Mouse (Mus musculus): ENCODE measurements around the gene Arid1b. TPM values are rescaled to one million over a fixed set of nuclear protein-coding genes. Genes with fewer than 3 reads are reported as not detected.

Arid1b gene
- polyA plus RNA-seq, 1 experiment from 2014 or later = 22.3 TPM

DNA sequence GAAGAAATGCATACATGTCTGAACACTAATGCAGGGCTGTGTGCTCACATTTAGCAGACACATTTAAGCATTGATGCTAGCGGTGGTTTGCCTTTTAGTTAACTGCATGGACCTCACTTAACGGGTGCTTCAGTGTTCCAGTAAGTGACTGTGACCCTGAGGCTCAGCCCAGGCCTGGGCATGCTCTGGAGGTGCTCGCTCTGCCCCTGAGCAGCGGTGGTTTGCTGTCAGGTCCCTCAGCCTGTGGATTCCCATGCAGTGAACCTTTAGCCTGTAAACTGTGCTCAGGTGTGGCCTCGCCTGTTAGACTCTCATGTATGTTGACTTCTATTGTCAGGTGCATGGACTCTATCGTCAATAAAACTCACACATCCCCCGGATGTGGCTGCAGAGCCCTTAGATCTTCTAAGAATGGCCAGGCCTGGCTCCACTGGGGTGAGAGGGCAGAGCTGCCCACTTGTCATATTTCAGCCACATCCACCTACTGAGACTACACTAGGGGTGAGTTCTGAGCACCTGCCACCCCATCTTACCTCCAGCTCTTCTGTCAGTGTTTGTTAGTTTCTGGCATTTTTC, 169.2 kb downstream of the Arid1b start:
- no peak overlapping the region for H3K4me3 ChIP-seq
- ATAC-seq (ENCODE audit: low FRiP score) = no peak
- H3K36me3 ChIP-seq = no peaks in the 10 kb centered on the region; the same call in 1 of the 2 replicates
- H3K4me1 ChIP-seq = peaks cover 28% of the 10 kb centered on the region
- no peaks in the 10 kb centered on the region for H3K9me3 ChIP-seq (replicated peaks)
- H3K4me2 ChIP-seq (replicated peaks) = no peak overlapping the region
- H3K9ac ChIP-seq = no peak overlapping the region
- H3K27ac ChIP-seq = no peak overlapping the region
- no peaks in the 10 kb centered on the region for H3K27me3 ChIP-seq
- WGBS = 87% methylated on average over 7 of the region's 7 CpGs

GRCm38 (mm10) chr17:5164794-5165193, 170.7 kb downstream of the Arid1b start:
- no peak for ATAC-seq (ENCODE audit: low FRiP score)
- H3K27me3 ChIP-seq = no peaks in the 10 kb centered on the region
- H3K9me3 ChIP-seq (replicated peaks) = no peaks in the 10 kb centered on the region
- H3K36me3 ChIP-seq = no peaks in the 10 kb centered on the region; the same call in 1 of the 2 replicates
- H3K27ac ChIP-seq = no peak overlapping the region
- WGBS = 84% methylated on average over 4 of the region's 4 CpGs
- no peak overlapping the region for H3K9ac ChIP-seq
- no peak overlapping the region for H3K4me3 ChIP-seq
- H3K4me2 ChIP-seq (replicated peaks) = no peak overlapping the region
- peaks cover 39% of the 10 kb centered on the region for H3K4me1 ChIP-seq

GRCm38 (mm10) chr17:5165201-5165825, 171.2 kb downstream of the Arid1b start:
- no peak overlapping the region for H3K27ac ChIP-seq
- no peak overlapping the region for H3K4me2 ChIP-seq (replicated peaks)
- 74% methylated on average over 15 of the region's 15 CpGs for WGBS
- H3K36me3 ChIP-seq = no peaks in the 10 kb centered on the region; the same call in 1 of the 2 replicates
- H3K4me1 ChIP-seq = peaks cover 40% of the 10 kb centered on the region
- no peaks in the 10 kb centered on the region for H3K27me3 ChIP-seq
- no peak overlapping the region for H3K4me3 ChIP-seq
- ATAC-seq (ENCODE audit: low FRiP score) = 0 out of 2 replicates have a peak, but pooled peaks have one; percentile 36
- no peaks in the 10 kb centered on the region for H3K9me3 ChIP-seq (replicated peaks)
- H3K9ac ChIP-seq = no peak overlapping the region

DNA sequence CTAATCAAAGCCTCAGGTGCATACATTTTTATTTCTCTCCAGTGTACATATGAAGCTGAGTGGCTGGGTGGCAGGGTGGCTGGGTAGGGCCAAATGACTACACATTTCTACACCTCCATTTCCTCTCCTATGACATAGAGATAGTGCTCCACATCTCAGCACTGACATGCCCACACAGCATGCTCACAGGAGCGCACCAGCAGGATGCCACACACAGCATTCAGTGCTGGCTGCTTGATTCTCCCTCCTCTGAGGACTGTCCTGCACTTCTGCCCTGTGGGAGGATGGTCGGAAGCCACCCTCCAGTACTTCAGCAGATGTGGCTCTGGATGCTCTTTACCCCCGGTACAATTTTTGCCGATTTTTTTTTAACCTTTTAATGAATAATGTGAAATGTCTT, 172.0 kb downstream of the Arid1b start:
- ATAC-seq (ENCODE audit: low FRiP score) = no peak
- peaks cover 42% of the 10 kb centered on the region for H3K4me1 ChIP-seq
- H3K4me3 ChIP-seq = no peak overlapping the region
- no peak overlapping the region for H3K9ac ChIP-seq
- H3K4me2 ChIP-seq (replicated peaks) = no peak overlapping the region
- no peaks in the 10 kb centered on the region for H3K36me3 ChIP-seq
- H3K27ac ChIP-seq = no peak overlapping the region
- H3K9me3 ChIP-seq (replicated peaks) = no peaks in the 10 kb centered on the region
- 88% methylated on average over 4 of the region's 4 CpGs for WGBS
- no peaks in the 10 kb centered on the region for H3K27me3 ChIP-seq

GRCm38 (mm10) chr17:5168046-5168445, 173.9 kb downstream of the Arid1b start:
- H3K27me3 ChIP-seq = no peaks in the 10 kb centered on the region
- no peak overlapping the region for H3K27ac ChIP-seq
- H3K36me3 ChIP-seq = no peaks in the 10 kb centered on the region
- H3K4me3 ChIP-seq = no peak overlapping the region
- ATAC-seq (ENCODE audit: low FRiP score) = no peak
- no peak overlapping the region for H3K9ac ChIP-seq
- peaks cover 43% of the 10 kb centered on the region for H3K4me1 ChIP-seq
- no peak overlapping the region for H3K4me2 ChIP-seq (replicated peaks)
- no peaks in the 10 kb centered on the region for H3K9me3 ChIP-seq (replicated peaks)
- WGBS = 90% methylated on average over 7 of the region's 7 CpGs

GRCm38 (mm10) chr17:5168640-5169039, 174.5 kb downstream of the Arid1b start:
- Histone ChIP-seq H3K9ac (no peak overlapping the region), H3K27ac (no peak overlapping the region), H3K27me3 (no peaks in the 10 kb centered on the region), H3K4me3 (no peak overlapping the region), H3K4me2 (replicated peaks) (no peak overlapping the region), H3K36me3 (no peaks in the 10 kb centered on the region), H3K4me1 (peaks cover 40% of the 10 kb centered on the region), H3K9me3 (replicated peaks) (no peaks in the 10 kb centered on the region)
- WGBS = 86% methylated on average over 7 of the region's 7 CpGs
- no peak for ATAC-seq (ENCODE audit: low FRiP score)

DNA sequence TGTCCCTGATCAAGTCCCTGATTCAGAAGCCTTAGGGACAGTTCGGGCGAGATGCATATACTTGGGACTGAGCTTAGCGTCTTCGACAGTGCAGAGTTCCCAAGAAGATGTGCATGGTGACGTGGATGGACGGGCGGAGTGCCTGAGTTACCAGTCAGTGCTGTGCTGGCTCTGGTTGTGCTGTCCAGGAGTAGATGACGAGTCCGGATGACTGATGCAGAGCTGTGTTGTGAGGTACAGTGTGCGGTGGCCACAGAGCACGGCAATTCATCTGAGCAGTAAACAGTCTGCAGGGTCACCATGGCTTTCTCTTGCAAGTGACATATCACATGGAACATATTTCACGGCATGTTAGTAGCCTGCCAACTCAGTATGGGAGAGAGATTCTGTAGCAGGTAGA, 176.2 kb downstream of the Arid1b start:
- no peak overlapping the region for H3K9ac ChIP-seq
- no peaks in the 10 kb centered on the region for H3K27me3 ChIP-seq
- no peaks in the 10 kb centered on the region for H3K36me3 ChIP-seq
- ATAC-seq (ENCODE audit: low FRiP score) = no peak
- H3K4me1 ChIP-seq = peaks cover 31% of the 10 kb centered on the region
- no peak overlapping the region for H3K4me2 ChIP-seq (replicated peaks)
- no peak overlapping the region for H3K4me3 ChIP-seq
- no peaks in the 10 kb centered on the region for H3K9me3 ChIP-seq (replicated peaks)
- WGBS = 93% methylated on average over 12 of the region's 12 CpGs
- no peak overlapping the region for H3K27ac ChIP-seq

GRCm38 (mm10) chr17:5171467-5171866, 177.3 kb downstream of the Arid1b start:
- no peak for ATAC-seq (ENCODE audit: low FRiP score)
- Histone ChIP-seq H3K27me3 (no peaks in the 10 kb centered on the region), H3K9me3 (replicated peaks) (no peaks in the 10 kb centered on the region), H3K4me3 (no peak overlapping the region), H3K9ac (no peak overlapping the region), H3K27ac (no peak overlapping the region), H3K36me3 (no peaks in the 10 kb centered on the region), H3K4me2 (replicated peaks) (no peak overlapping the region), H3K4me1 (peaks cover 32% of the 10 kb centered on the region)
- WGBS = 95% methylated on average over 5 of the region's 5 CpGs

- Histone ChIP-seq H3K4me2 (replicated peaks) (no peak overlapping the region), H3K9ac (no peak overlapping the region), H3K27ac (no peak overlapping the region), H3K36me3 (no peaks in the 10 kb centered on the region), H3K27me3 (no peaks in the 10 kb centered on the region), H3K9me3 (replicated peaks) (no peaks in the 10 kb centered on the region), H3K4me3 (no peak overlapping the region), H3K4me1 (peaks cover 27% of the 10 kb centered on the region)
- 86% methylated on average over 6 of the region's 6 CpGs for whole genome bisulfite sequencing
- 0 out of 2 replicates have a peak, but pooled peaks have one; percentile 2 for ATAC-seq (ENCODE audit: low FRiP score)
Observed at GRCm38 (mm10) chr17:5174426-5175020, 180.4 kb downstream of the Arid1b start.

GRCm38 (mm10) chr17:5175535-5175934, 181.4 kb downstream of the Arid1b start:
- H3K9ac ChIP-seq = no peak overlapping the region
- 86% methylated on average over 8 of the region's 8 CpGs for whole genome bisulfite sequencing
- no peak overlapping the region for H3K4me2 ChIP-seq (replicated peaks)
- peaks cover 24% of the 10 kb centered on the region for H3K4me1 ChIP-seq
- no peaks in the 10 kb centered on the region for H3K36me3 ChIP-seq
- H3K27ac ChIP-seq = no peak overlapping the region
- H3K9me3 ChIP-seq (replicated peaks) = no peaks in the 10 kb centered on the region
- H3K4me3 ChIP-seq = no peak overlapping the region
- H3K27me3 ChIP-seq = no peaks in the 10 kb centered on the region
- ATAC-seq (ENCODE audit: low FRiP score) = no peak

DNA sequence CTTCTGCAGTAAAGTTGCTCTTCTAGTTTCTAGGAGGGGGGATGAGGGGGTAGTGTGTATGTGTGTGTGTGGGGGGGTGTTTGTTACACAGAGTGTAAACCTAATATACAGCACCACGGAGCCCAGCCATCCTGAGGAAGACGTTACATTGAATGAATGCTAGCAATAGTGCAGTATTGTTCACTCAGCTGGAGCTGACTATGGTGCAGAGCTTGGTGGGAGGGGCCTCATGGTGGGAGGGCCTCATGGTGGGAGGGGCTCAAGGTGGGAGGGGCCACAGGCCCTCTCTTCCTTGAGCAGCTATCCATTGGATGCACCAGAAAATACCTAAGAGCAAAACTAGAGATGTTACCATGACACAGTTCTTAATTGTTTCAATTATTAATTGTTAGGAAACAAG, 182.2 kb downstream of the Arid1b start:
- ATAC-seq (ENCODE audit: low FRiP score) = no peak
- H3K27ac ChIP-seq = no peak overlapping the region
- H3K36me3 ChIP-seq = no peaks in the 10 kb centered on the region
- H3K9me3 ChIP-seq (replicated peaks) = no peaks in the 10 kb centered on the region
- H3K9ac ChIP-seq = no peak overlapping the region
- no peak overlapping the region for H3K4me2 ChIP-seq (replicated peaks)
- H3K4me1 ChIP-seq = peaks cover 29% of the 10 kb centered on the region
- 80% methylated on average over 2 of the region's 2 CpGs for WGBS
- H3K4me3 ChIP-seq = no peak overlapping the region
- H3K27me3 ChIP-seq = no peaks in the 10 kb centered on the region

- H3K27me3 ChIP-seq = no peaks in the 10 kb centered on the region
- no peaks in the 10 kb centered on the region for H3K9me3 ChIP-seq (replicated peaks)
- peaks cover 30% of the 10 kb centered on the region for H3K4me1 ChIP-seq
- 83% methylated on average over 10 of the region's 10 CpGs for WGBS
- H3K9ac ChIP-seq = peak overlapping the region; percentile 13; the same call in 1 of the 2 replicates
- no peak overlapping the region for H3K4me2 ChIP-seq (replicated peaks)
- H3K36me3 ChIP-seq = no peaks in the 10 kb centered on the region
- H3K27ac ChIP-seq = no peak overlapping the region
- H3K4me3 ChIP-seq = no peak overlapping the region
- ATAC-seq (ENCODE audit: low FRiP score) = no peak
Observed at GRCm38 (mm10) chr17:5178534-5178933, 184.4 kb downstream of the Arid1b start.

DNA sequence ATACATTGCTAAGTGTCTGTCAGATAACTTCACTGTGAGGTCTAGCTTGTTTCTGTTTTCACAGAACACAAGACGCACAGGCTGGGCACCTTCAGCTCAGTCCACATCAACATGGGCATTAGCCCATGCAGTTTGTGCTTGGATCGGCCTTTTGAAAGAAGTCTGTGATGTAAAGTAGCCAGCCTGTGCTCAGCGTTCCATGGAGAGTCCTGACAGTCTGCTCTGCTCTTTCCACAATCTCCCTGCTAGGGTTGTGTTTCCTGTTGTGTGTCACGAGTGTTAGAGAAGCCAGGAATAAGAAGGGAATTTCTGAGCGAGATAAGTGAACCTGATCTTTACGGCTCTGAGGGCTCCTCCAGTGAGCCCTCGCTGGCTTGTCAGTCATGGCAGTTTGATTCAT, 184.9 kb downstream of the Arid1b start:
- peaks cover 35% of the 10 kb centered on the region for H3K4me1 ChIP-seq
- no peak overlapping the region for H3K27ac ChIP-seq

More for the DNA sequence above, 184.9 kb downstream of the Arid1b start:
- Histone ChIP-seq H3K4me2 (replicated peaks) (no peak overlapping the region), H3K27me3 (no peaks in the 10 kb centered on the region), H3K36me3 (no peaks in the 10 kb centered on the region), H3K9me3 (replicated peaks) (no peaks in the 10 kb centered on the region), H3K9ac (peak overlapping the region; percentile 13; the same call in 1 of the 2 replicates), H3K4me3 (no peak overlapping the region)
- 64% methylated on average over 7 of the region's 7 CpGs for WGBS
- ATAC-seq (ENCODE audit: low FRiP score) = no peak

All from hindbrain, embryonic 12.5 days (tissue).